Mouse (Mus musculus) frontal cortex, adult 2 months (tissue): ENCODE measurements around the gene Upb1. TPM values are rescaled to one million over a fixed set of nuclear protein-coding genes. Genes with fewer than 3 reads are reported as not detected.
"Not testable (repeated sequence)": the region's sequence is repeated elsewhere in the genome, so short reads cannot be mapped to it uniquely, and the experiment has no call there.

Experiments used
- DNase-seq, 2 experiments: peaks; one replicate each; pipeline ENCODE4 v3.0.0; 2022; ENCODE audit warnings: low spot score in 1 of 2; ENCODE audit errors: extremely low spot score in 1 of 2
- polyA plus RNA-seq: library from polyadenylated mRNA; depleted of rRNA; stranded (reverse); fragments of >200 nt; gene quantifications from 2 replicates; pipeline ENCODE4 v1.2.3, GENCODE M21; 2012

The Upb1 gene
- polyA plus RNA-seq, 1 experiment, result 0.16 TPM

- no peak for DNase-seq
Observed at GRCm38 (mm10) chr10:75450331-75450730, 49.4 kb downstream of the Upb1 start.

DNA sequence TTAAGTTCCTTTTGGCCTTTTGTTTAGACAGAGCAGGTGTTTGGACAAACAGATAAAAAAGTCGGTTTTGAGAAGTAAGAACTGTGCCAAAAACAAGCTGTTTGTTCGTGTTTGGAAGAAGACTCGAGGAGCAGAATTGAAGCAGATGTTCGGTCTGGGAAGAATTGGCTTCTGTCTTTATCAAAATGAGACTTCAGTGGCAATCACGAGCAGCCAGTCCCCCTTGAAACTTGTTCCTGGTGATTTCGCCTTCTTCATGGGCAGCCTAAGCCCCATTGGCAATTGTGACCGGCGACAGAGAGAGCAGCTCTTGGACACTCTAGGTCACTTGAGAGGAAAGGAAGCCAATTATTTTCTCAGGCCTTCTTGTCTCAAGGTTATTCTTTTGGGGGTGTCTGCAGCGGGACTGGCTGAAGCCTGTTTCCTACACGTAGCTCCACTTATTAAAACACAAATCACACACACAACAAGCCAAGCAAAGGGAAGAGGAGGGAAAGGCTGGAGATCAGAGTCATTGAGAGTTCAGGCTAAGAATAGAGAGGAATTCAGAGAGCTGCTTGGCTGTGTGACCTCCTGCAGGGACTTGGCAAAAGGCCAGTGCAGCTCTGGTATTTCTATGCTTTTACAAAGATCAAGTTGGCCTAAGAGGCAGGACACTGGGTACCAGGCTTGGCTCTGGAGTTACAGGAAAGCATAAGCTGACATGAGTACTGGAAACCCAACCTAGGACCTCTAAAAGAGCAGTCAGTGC lies 50.3 kb downstream of the Upb1 start:
- no peak for DNase-seq

- DNase-seq, result not testable (repeated sequence)
Observed at GRCm38 (mm10) chr10:75456061-75456831, 55.3 kb downstream of the Upb1 start.

DNA sequence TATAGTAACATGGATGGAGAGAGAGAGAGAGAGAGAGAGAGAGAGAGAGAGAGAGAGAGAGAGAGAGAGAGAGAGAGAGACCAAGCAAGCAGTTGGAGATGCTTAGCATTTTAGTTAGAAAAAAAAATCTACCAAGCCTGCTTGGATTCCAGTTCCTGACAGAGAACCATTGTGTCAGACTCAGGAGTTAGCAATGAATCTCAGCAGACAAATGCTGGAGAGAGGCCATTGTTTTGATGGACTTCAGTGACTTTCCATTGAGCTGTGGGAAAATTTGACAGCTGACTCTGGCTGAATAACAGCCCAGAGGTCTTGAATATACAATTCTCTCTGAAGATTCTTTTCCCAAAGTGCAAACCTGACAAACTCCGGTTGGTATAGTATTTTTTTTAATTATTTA lies 56.9 kb downstream of the Upb1 start:
- no peak for DNase-seq

DNA sequence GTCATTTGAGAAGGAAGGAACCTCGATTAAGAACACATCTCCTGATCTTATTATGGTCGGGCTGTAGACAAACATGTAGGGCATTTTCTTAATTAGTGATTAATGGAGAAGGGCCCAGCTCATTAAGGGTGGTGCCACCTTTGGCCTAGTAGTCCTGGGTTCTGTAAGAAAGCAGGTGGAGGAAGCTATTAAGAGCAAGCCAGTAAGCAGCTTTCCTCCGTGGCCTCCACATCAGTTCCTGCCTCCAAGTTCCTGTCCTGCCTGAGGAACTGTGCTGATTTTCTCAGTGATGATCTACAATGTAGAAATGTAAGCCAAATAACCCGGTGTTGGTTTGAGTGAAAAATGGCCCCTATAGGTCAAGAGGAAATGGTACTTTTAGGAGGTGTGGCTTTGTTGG lies 57.4 kb downstream of the Upb1 start:
- no peak for DNase-seq

GRCm38 (mm10) chr10:75462728-75463127 lies 61.8 kb downstream of the Upb1 start:
- no peak for DNase-seq

DNA sequence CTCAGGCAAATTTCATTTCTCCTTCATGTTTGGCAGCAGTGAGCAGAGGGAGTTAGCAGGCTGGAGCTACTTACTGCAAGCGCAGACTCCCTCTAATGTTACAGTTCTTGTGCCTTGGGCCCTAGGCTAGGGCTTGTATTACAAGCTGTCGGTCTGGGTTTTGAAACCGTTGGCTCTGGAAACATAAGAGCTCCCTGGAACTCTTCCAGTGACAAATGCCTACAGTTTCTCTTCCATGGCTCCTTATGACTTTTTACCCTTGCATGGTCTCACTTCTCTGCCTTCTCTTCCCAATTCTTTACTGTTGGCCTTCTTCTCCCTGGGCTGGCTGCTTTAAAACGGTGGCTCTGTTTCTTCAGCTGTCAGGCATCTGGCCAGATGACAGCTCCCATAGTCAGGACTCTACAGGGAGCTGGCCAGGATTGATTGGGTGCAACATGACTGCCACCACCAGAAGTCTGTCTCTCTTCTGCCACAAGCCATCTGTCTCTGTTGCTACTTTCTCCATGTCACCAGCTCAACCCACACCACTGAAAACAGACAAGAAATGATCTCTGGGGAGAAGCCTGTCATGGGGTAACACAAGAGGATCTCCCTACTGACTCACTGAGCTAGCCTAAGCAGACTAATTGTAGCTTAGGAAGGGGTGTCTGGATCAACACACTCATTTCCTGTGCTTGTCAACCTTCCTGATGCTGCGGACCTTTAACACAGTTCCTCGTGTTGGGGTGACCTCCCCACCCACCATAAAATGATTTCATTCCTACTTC lies 65.1 kb downstream of the Upb1 start:
- peak in 1 of 2 experiments; percentile 40 for DNase-seq

DNA sequence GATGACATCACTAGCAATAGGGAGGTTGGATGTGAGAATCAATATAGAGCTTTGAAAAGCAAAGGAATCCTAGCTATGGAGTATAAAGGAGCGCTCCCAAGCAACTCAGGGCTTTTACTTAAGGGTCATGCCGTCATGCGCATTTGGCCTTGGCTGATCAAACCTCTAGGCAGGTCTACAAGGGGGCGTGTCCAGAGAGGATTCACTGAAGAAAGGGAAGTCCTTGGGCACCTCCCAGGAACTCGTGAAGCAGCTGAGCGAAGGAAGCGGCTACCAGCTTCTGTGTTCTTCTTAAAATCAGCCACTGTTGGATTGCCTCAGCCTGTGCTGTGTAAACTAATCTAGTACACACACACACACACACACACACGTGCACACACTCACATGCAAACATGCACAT lies 72.5 kb downstream of the Upb1 start:
- no peak for DNase-seq

DNA sequence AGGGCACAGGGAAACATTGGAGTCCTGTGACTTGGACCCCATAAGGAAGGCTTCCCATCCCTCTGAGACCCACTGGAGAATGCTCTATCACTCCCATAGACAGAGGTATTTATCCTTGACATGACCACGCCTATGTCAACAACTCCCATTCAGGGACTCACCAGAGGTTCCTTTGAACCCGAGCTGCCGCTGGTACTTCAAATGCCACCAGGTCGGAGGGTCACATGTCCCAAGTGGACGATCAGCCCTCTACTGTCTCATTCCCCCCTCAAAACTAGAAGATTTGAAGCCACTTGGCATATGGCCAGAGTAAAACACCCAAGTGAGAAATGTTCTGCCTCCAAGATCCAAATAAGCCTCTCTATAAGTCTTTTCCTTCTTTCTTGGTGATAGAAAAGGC lies 73.7 kb downstream of the Upb1 start:
- DNase-seq, result no peak

DNA sequence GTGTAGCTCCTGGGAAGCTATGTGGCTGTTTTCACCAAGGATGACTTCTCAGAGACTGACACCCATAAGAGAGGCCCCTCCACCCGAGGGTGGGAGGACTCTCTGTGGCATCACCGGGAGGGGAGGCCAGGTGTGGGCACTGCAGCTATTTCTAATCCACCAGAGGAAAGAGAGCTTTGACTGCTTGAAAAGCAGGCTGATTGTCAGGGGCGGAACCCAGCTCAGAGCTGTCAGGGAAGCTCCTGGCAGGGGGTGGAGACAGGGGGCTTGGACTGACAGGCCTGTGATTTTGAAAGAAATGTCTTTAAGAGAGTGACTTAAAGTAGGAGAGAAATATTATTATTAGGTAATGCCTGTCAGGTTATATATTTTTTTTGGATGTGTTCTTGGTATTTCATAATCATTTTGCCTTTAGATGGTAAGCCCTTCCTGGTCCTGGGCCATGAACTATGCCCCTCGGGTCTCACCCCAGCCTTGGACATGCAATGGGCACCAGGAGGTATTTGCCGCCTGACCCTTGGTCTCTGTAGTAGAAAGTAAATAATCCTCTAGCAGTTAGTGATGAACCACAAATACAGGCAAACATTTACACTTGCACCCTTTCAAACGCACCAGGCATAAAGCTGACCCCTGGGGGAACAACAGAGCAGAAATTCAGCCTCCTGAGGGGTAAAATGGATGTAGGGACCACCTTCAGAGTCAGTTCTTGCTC lies 74.4 kb downstream of the Upb1 start:
- DNase-seq, result not testable (repeated sequence)

DNA sequence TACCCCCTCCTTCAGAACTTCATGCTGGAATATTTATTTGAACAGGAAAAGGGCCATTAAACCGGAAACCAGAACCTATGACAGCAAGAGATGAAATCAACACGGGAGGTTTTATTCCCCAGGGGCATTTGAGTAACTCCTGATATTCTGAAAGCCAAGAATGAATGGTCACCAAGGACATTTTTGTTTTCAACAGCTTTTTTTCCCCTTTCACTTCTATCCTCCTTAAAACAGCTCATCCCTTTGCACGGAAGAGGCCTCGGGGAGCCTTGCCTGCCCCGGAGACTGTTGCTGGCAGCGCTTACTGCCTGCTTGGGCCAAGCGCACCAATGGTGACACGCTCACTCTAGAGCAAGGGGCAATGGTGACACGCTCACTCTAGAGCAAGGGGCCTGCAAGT lies 76.1 kb downstream of the Upb1 start:
- DNase-seq, result no peak

GRCm38 (mm10) chr10:75479955-75480354 lies 79.0 kb downstream of the Upb1 start:
- DNase-seq, result no peak

- no peak for DNase-seq
Observed at GRCm38 (mm10) chr10:75481703-75482102, 80.8 kb downstream of the Upb1 start.

DNA sequence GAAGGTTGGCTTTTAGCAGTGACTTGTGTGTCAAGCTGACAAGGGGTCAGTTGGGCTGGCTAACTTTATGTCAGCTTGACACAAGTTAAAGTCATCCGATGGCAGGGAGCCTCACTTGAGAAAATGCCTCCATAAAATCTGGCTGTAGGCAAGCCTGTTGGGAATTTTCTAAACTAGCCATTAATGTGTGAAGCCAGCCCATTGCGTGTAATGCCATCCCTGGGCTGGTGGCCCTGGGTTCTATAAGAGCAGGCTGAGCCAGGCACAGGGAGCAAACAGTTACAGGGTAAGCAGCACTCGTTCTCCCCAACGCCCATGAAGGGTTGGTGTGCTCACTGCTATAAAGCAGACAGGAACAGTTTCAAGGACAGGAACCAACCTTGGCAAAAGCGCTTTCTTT lies 81.4 kb downstream of the Upb1 start:
- DNase-seq, result no peak

- DNase-seq, result no peak
Observed at GRCm38 (mm10) chr10:75482919-75483483, 82.1 kb downstream of the Upb1 start.

DNA sequence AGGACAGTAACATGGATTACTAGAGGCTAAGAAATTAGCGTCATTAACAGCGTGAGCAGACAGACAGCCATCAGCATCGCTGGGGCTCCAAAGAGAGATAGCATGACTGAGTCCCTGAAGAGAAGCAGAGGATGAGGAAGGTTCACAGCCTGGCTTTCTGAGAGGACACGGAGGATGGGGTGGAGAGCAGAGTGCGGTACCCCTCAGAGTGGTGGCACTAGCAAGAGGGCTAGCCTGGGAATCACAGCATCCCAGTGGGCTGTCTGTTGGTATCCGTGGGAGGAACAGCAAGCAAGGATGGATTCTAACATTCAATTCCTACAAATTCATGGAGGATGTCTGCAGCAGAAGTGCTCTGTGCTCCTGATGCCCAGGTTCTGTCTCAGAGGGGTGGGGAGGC lies 83.2 kb downstream of the Upb1 start:
- DNase-seq, result no peak

DNA sequence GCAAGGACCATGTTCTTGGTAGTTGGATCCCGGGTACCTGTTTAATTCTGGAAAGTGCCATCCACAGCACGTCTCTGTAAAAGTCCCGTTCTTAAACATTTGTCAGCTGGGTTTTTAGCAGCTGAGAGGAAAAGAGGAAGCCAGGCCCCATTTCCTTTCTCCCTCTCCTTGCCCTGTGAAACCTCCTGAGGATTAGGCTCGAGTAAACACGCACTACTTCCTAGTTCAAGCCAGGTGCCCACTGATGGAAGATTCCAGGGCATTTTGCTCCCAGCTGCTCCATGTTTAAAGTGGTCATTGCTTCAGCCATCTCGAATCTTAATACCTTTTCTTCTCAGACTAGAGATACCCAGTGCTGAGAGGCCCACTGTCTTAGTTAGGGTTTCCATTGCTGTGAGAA lies 83.9 kb downstream of the Upb1 start:
- no peak for DNase-seq

DNA sequence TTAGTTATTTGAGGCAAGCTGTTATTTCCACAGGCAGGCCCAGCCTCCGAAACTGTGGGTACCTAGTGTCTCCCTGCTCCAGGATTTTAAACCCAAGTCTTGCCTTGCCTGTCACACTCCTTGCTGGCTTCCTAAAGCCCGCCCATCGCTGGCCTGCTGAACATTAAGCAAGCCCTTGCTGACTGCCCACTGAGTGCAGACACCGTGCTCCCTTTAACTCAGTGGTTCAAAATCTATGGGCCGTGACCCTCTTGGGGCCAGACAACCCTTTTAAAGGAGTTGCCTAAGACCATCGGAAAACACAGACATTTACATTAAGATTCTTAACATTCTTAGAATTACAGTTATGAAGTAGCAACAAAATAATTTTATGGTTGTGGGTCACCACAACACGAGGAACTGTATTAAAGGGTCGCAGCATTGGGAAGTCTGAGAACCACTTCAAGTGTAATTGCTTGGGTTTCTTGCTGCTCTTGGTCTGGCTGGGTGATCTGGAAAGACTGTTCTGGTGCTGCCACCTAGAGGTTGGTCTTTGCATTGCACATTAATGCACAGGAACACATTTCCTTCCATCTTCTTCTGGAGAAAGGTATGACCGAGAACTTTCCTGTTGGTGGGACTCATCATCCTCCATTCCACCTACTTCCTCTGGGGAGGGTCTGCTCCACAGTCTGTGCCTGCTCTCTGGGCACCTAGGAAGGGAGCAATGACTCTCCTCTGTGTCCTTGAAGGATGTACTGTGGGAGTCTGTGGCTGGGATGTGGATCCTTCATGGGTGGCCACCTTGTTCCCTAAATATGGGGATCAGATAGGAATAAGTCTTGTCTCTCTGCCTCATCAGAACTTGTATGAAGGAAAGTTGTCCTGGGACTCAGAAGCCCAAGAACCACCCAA lies 85.4 kb downstream of the Upb1 start:
- DNase-seq, result peak; percentile 47 to 92

DNA sequence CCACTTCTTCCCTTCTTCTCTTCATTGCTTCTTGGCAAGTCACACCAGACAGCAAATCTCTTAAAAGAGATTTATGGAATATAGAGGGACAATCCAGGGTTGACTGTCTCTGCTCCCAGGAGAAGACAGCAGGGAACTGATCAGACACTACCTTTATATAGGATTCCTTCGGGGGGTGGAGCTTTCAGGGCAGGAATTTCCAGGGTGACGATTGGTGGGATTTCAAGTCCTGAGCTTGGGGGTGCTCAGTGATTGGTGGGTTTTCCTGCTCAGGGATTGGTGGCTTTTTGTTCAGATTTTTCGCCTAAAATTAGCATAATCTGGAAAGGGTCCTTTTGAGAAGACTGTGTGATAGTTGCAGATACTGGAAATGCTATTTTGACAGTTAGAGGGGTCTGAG lies 86.2 kb downstream of the Upb1 start:
- DNase-seq, result no peak
